Mouse (Mus musculus) adrenal gland, adult 18-20 months (tissue): Measurements from ENCODE around the gene Pld5. TPM values are rescaled to one million over a fixed set of nuclear protein-coding genes. Genes with fewer than 3 reads are reported as not detected.
"Not testable (repeated sequence)": the region's sequence is repeated elsewhere in the genome, so short reads cannot be mapped to it uniquely, and the experiment has no call there.

ENCODE experiments used
- DNase-seq, 2 experiments: peaks; one replicate each; pipeline ENCODE4 v3.0.0; 2021 to 2022; ENCODE audit warnings: low spot score in 2 of 2
- total RNA-seq, 2 experiments: library from RNA; stranded (reverse); gene quantifications; 1 replicate in 1 of 2; 2 replicates in 1 of 2; pipeline ENCODE4 v1.2.3; 2021

The Pld5 gene
- total RNA-seq, 2 experiments from 2014 or later = 0.67 to 1.2 TPM

DNA sequence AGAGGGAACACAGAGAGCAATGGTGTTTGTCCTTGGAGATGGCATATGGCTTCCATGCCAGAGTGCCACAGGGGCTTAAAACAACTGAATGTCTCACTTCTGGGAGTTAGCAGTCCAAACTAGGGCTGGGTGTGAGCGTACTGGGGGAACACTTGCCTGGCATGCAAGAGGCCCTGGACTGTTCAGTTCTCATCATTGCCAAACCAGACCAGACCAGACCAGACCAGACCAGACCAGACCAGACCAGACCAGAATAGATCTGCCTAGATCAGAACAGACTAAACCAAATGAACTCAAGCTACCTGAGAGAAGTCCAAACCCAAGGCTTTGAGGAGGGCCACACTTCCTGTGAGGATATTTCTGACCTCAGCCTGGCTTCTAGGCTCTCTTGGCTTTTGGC, 228.7 kb downstream of the Pld5 start:
- DNase-seq = no peak

DNA sequence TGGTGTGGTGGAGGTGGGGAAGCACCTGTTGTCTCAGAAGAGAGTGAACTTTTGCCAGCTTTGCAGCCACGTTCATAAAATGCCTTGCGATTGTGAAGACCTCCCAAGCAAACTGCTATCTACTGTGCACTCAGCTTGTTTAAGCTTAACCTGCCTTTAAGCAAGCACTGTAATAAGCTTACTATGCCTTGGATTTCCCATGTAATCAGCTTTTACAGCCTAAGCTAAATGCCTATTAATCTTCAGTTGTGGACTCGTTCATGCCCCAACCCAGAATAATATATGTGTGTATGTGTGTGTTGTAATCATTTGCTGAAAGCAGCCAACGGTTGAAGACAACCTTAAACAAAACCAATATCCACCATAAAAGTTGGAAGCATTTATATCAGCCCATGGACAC, 232.1 kb downstream of the Pld5 start:
- DNase-seq = no peak

GRCm38 (mm10) chr1:176039923-176040322, 235.2 kb downstream of the Pld5 start:
- DNase-seq = no peak

DNA sequence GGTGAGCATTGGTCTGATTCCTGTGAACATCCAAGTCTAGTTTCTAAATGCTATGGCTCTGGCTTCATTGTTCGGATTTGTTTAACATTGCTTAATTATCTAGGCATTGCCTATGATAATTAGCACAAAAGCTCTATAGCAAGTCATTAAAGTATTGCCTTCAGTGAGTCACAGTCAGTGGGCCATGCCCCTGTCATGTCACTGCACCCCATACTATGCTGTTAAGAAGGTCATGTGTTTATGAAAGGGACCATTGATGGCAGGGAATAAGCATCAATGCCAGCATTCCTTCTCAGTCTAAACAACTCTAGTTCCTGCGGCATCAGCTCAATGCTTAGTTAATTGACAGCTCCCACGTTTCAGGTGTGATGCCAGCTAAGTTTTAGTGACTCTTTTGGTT, 239.1 kb downstream of the Pld5 start:
- DNase-seq = no peak

DNA sequence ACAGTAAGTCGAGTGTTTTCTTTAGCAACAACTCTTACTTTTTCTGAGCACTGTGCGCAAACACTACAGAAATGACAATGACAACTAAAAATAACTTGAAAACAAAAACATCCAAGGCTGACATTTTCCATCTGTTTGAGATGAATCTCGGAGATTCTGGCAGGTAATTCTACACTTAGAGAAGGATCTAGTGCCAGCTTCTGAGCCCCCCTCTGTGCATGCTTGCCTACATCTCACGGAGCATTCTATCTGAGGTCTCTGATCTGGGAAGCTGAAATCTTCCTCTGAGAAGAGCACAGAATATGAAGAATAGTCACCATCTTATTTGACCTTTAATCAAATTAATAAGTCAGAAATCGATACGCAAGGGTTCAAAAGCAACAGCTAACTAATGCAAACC, 240.4 kb downstream of the Pld5 start:
- no peak for DNase-seq

- no peak for DNase-seq
Measured at GRCm38 (mm10) chr1:176033698-176034097, 241.4 kb downstream of the Pld5 start.

DNA sequence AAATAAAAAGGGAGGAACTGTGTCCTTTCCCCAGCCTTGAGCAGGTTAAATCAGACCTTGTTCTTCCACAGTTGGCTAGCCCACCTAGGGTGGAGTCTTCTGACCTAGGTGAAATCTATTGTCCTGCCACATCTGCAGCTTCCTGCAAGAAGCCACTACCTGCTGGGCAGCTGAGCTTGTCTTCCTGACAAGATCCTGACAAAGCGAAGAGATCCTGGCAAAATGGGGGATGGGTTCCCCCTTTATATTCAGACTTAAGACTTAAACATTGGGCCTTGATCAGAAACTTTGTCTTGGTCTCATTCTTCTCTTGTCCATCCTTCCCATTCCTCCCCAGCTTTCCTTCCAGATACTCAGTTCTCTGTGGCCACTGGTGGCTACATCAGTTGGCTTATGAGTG, 246.0 kb downstream of the Pld5 start:
- no peak for DNase-seq

- DNase-seq = no peak
Measured at GRCm38 (mm10) chr1:176028397-176028796, 246.7 kb downstream of the Pld5 start.

DNA sequence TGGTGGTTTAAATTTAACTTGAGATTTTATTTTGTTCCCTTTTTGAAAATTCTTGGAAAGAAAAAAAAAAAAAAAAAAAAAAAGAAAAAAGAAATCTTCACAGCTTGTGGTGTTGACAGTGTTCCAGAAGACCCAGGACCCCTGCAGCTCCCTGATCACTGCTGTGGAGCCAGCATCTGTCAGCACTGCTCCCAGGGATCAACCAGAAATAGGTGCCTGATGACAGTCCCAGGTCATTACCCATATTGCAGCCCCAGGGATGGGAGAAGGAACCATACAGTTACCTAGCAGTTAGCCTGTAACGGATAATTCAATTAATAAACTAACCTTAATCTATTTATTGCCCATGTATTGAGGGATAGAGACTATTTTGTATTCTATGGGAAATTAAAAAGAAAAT, 250.6 kb downstream of the Pld5 start:
- no peak for DNase-seq

- no peak for DNase-seq
Measured at GRCm38 (mm10) chr1:176018523-176018922, 256.6 kb downstream of the Pld5 start.

- DNase-seq = no peak
Measured at GRCm38 (mm10) chr1:176016076-176016475, 259.0 kb downstream of the Pld5 start.

DNA sequence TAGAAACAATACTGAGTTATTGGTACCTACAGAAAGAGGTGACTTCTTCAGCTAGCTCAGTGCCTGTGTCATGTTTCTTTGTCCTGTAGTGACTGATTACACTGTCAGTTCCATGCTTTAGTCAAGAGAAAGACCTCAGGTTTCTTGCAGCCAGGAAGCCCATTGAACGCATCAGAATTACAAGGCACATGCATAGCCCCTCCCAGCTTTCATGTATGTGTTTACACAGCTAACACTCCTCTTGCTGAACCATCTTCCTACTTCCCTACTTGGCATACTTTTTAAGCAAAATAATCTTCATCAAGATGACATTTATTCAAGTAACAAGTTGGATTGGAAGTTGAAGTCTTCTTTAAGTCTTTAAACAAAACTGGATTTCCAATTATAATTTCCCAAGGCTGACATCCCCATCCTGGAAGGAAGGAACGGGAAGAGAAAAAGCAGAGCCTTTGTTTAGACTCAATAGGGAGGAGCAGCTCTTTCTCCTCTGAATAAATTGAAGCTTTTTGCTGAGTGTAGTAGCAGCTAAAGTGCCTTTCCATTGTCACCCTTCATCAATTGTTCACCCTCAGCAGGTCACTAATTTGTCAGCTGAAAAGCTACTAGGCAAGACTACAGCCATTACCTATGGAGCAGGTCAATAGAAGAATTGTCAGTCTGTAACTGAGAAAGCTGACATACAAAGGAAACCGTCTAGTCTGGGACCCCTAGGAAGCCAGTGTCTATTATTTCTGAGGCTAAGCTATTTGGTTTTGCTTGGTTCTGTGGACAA, 261.4 kb downstream of the Pld5 start:
- no peak for DNase-seq

DNA sequence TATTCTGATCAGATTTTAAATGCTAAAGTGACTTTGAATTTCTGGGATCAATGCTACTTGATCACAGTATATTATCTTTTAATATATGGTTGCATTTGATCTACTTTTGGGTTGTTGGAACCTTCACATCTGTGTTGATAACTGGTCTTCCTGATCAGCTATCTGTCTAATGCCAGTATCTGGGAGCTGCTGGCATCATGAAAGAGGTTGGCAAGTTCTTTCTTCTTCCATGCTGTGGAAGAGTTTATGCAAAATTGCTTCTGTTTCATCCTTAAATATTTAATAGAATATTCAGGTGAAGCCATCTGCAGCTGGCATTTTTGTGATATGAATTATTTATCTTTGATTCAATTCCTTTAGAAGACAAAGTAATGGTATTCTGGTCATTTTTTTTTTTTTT, 263.6 kb downstream of the Pld5 start:
- DNase-seq = no peak

- DNase-seq = no peak
Measured at GRCm38 (mm10) chr1:176011072-176011471, 264.0 kb downstream of the Pld5 start.

DNA sequence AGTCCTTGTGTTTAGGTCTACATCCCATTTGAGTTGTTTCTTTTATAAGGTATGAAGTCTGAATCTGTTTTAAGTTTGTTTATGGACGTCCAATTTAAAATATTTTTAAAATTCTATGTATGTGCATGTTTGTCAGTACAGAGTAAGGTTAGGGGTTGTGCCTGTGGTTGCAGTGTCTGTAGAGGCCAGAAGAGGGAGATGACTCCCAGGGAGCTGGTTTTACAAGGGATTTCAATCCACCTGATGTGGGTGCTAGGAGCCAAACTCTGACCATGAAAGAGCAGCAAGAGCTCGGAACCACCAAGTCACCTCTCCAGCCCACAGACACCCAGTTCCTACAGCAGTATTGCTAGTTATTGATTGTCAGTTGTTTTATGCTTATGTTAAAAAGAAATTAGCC, 266.7 kb downstream of the Pld5 start:
- DNase-seq = no peak

GRCm38 (mm10) chr1:176000599-176000998, 274.5 kb downstream of the Pld5 start:
- no peak for DNase-seq

DNA sequence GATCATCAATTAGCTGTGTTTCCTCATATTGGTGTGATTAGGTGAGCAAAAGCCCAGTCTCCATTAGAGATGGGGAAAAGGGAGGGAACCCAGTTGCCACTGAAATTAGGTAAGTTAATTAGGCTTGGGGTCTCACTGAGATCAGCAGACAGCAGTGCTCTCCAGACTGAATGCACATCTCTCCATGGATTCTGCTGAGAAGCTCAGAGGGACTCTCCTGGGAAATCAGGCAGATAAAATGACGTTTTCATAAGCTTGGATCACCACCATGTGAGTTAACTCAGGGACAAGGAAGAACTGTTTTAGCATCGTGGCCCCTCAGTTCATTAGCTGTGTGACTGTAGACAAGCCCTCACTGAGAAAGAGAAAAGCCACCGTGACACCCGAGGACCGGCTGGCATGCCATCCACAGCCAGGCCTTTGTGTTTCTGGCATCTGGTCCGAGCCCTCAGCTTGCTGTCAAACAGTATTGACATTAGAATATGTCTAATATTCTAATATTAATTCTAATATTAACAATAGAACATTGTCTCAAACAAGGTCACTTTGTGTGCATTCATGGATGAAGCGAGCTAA, 277.9 kb downstream of the Pld5 start:
- no peak for DNase-seq

GRCm38 (mm10) chr1:175988912-175989311, 286.2 kb downstream of the Pld5 start:
- DNase-seq = no peak

GRCm38 (mm10) chr1:175988448-175988847, 286.7 kb downstream of the Pld5 start:
- no peak for DNase-seq

DNA sequence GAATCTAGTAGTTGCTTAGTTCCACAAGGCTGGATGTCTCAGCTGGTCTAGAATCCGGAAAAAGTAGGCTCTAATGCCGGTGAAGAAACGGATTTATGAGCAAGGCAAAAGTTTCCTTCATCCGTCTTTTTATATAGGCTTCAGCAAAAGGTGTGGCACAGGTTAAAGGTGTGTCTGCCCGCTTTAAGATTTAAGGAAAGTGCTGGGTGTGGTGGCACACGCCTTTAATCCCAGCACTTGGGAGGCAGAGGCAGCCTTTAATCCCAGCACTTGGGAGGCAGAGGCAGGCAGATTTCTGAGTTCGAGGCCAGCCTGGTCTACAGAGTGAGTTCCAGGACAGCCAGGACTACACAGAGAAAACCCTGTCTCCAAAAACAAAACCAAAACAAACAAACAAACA, 296.1 kb downstream of the Pld5 start, which contains the start of gene Rbm8a2:
Gene Rbm8a2, minus strand, starts transcription at position 101 of the 400 bp plus-strand sequence.
- not testable (repeated sequence) for DNase-seq

- no peak for DNase-seq
Measured at GRCm38 (mm10) chr1:175970710-175971109, 304.4 kb downstream of the Pld5 start.

DNA sequence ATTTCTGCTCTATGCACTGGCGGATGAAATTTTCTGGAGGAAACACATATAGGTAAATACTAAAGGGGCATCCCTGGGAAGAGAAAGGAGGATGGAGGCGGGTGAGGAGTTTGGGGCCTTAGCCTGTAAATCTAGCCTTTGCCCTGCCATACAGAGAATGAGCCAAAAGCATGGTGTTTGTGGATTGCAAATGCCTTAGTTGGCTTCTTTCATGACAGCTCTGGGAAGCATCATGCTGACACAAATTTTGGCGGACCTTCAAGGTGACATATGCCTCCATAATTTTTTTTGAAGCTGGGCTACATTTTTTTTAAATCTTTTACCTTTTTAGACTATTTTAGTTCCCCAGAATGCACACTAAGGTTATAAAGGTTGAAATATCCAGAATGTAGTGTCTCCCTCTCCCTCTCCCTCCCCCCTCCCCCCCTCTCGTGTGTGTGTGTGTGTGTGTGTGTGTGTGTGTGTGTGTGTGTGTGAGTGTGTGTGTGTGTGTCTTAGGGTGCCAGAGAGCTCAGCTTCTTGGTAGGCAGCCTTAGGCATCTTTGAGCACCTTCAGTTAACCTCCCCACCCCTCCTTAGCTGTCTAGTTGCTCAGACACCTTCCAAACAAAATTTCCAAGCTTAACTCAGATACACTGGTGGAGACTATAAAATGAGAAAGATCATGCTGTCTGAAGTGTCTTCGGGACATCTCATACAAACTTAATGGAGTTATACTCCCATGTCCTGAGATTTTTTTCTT, 307.9 kb downstream of the Pld5 start:
- DNase-seq = no peak
